Mouse (Mus musculus) midbrain, embryonic 15.5 days (tissue): ENCODE measurements around the gene Olfr571. TPM values are rescaled to one million over a fixed set of nuclear protein-coding genes. Genes with fewer than 3 reads are reported as not detected.

Experiments
- ATAC-seq: fragments of 200-750 bp; cut with Nextera tagmentation; replicated peaks from 2 replicates; pipeline ENCODE4 v1.8.0; 2017; ENCODE audit warnings: moderate TSS enrichment
- H3K27ac ChIP-seq: fragments of 300-500 bp; sonication (generic); 2 replicates; pipeline ENCODE4 v1.5.1; 2015; ENCODE audit warnings: mild to moderate bottlenecking, inconsistent platforms
- H3K27me3 ChIP-seq: fragments of 300-500 bp; sonication (generic); replicated peaks from 2 replicates; pipeline ENCODE4 v1.6.1; 2015; ENCODE audit warnings: inconsistent platforms
- H3K36me3 ChIP-seq: fragments of 300-500 bp; sonication (generic); replicated peaks from 2 replicates; pipeline ENCODE4 v1.6.1; 2015; ENCODE audit warnings: inconsistent platforms
- H3K4me1 ChIP-seq: fragments of 300-500 bp; sonication (generic); 2 replicates; pipeline ENCODE4 v1.6.1; 2015; ENCODE audit warnings: inconsistent platforms
- H3K4me2 ChIP-seq: fragments of 300-500 bp; sonication (generic); 2 replicates; pipeline ENCODE4 v1.6.1; 2015; ENCODE audit warnings: inconsistent platforms, mild to moderate bottlenecking, moderate library complexity
- H3K4me3 ChIP-seq: fragments of 300-500 bp; sonication (generic); 2 replicates; pipeline ENCODE4 v1.5.1; 2015; ENCODE audit warnings: mild to moderate bottlenecking, inconsistent platforms
- H3K9ac ChIP-seq: fragments of 300-500 bp; sonication (generic); 2 replicates; pipeline ENCODE4 v1.6.1; 2015; ENCODE audit warnings: mild to moderate bottlenecking, inconsistent platforms
- H3K9me3 ChIP-seq: fragments of 300-500 bp; sonication (generic); 2 replicates; pipeline ENCODE4 v1.6.1; 2016; ENCODE audit warnings: inconsistent platforms
- WGBS: fragments of 180-500 bp; shearing (Covaris S2); methylation state at CpG from one replicate; pipeline ENCODE4 v1.1.7; 2015; ENCODE audit warnings: mixed read lengths; 5-methylcytosine and 5-hydroxymethylcytosine counted together
- polyA plus RNA-seq: library from polyadenylated mRNA; unstranded; fragments of >200 nt; fragmentation: Nextera tagmentation; extraction: Ambion mirVana; gene quantifications from 2 replicates; pipeline ENCODE4 v1.2.1, GENCODE M21; 2015

Olfr571 gene
- polyA plus RNA-seq, 1 experiment from 2014 or later, result not detected

GRCm38 (mm10) chr7:102915261-102915660, 2.1 kb downstream of the Olfr571 start:
- Histone ChIP-seq H3K9ac (no peak overlapping the region), H3K27me3 (no peaks in the 10 kb centered on the region), H3K27ac (no peak overlapping the region), H3K4me3 (no peak overlapping the region), H3K36me3 (no peaks in the 10 kb centered on the region), H3K4me1 (no peaks in the 10 kb centered on the region), H3K4me2 (no peak overlapping the region), H3K9me3 (no peaks in the 10 kb centered on the region)
- no peak for ATAC-seq
- 59% methylated on average over 1 of the region's 1 CpGs for WGBS

GRCm38 (mm10) chr7:102890782-102891181, 26.6 kb downstream of the Olfr571 start, which contains the start of gene Olfr569:
Gene Olfr569, minus strand, starts transcription at chr7:102890882.
- no peaks in the 10 kb centered on the region for H3K9me3 ChIP-seq
- no peaks in the 10 kb centered on the region for H3K36me3 ChIP-seq
- H3K27me3 ChIP-seq, result no peaks in the 10 kb centered on the region
- WGBS, result 75% methylated on average over 3 of the region's 3 CpGs
- H3K4me3 ChIP-seq, result no peak within 1 kb of the TSS
- no peaks in the 10 kb centered on the region for H3K4me1 ChIP-seq
- ATAC-seq, result no peak
- H3K4me2 ChIP-seq, result no peak within 1 kb of the TSS
- no peak within 1 kb of the TSS for H3K27ac ChIP-seq
- no peak within 1 kb of the TSS for H3K9ac ChIP-seq

- ATAC-seq, result no peak
Observed at GRCm38 (mm10) chr7:102876822-102877221, 40.5 kb downstream of the Olfr571 start, which contains the start of gene Olfr568. Gene Olfr568, plus strand, starts transcription at chr7:102877122.

GRCm38 (mm10) chr7:102858665-102859064, 58.7 kb downstream of the Olfr571 start, which contains the start of gene Olfr566:
Gene Olfr566, minus strand, starts transcription at chr7:102858765.
- no peaks in the 10 kb centered on the region for H3K9me3 ChIP-seq
- H3K27ac ChIP-seq, result no peak within 1 kb of the TSS
- H3K36me3 ChIP-seq, result no peaks in the 10 kb centered on the region
- no peak within 1 kb of the TSS for H3K9ac ChIP-seq
- H3K4me1 ChIP-seq, result no peaks in the 10 kb centered on the region
- 84% methylated on average over 1 of the region's 1 CpGs for WGBS
- H3K4me3 ChIP-seq, result no peak within 1 kb of the TSS
- H3K4me2 ChIP-seq, result no peak within 1 kb of the TSS
- no peaks in the 10 kb centered on the region for H3K27me3 ChIP-seq
- ATAC-seq, result no peak

More at GRCm38 (mm10) chr7:102876822-102877221, 40.5 kb downstream of the Olfr571 start, which contains the start of gene Olfr568:
- no peak within 1 kb of the TSS for H3K4me3 ChIP-seq
- H3K9me3 ChIP-seq, result no peaks in the 10 kb centered on the region
- no peak within 1 kb of the TSS for H3K9ac ChIP-seq
- H3K27me3 ChIP-seq, result no peaks in the 10 kb centered on the region
- no peak within 1 kb of the TSS for H3K27ac ChIP-seq
- no peaks in the 10 kb centered on the region for H3K36me3 ChIP-seq
- H3K4me2 ChIP-seq, result no peak within 1 kb of the TSS
- no peaks in the 10 kb centered on the region for H3K4me1 ChIP-seq

GRCm38 (mm10) chr7:102855807-102856206, 61.5 kb downstream of the Olfr571 start:
- Histone ChIP-seq H3K4me1 (no peaks in the 10 kb centered on the region), H3K9ac (no peak overlapping the region), H3K27ac (no peak overlapping the region), H3K4me3 (no peak overlapping the region), H3K4me2 (no peak overlapping the region), H3K27me3 (no peaks in the 10 kb centered on the region), H3K36me3 (no peaks in the 10 kb centered on the region), H3K9me3 (no peaks in the 10 kb centered on the region)
- no peak for ATAC-seq

Other genes starting within 250 kb of the Olfr571 start
- 6.2 and 8.5 TPM in 2 replicates for gene Trim68, start 230.2 kb downstream of the Olfr571 start, polyA plus RNA-seq
- not detected in 2 replicates for gene Olfr557, start 221.6 kb downstream of the Olfr571 start, polyA plus RNA-seq
- gene Olfr558, start 215.3 kb downstream of the Olfr571 start, polyA plus RNA-seq, result 0.05 TPM in 1 of 2 replicates, not detected in the other
- not detected in 2 replicates for gene Olfr33, start 198.5 kb downstream of the Olfr571 start, polyA plus RNA-seq
- not detected in 2 replicates for gene Olfr559, start 190.0 kb downstream of the Olfr571 start, polyA plus RNA-seq
- gene Olfr560, start 158.2 kb downstream of the Olfr571 start, polyA plus RNA-seq, result not detected in 2 replicates
- gene Olfr78, start 158.1 kb downstream of the Olfr571 start, polyA plus RNA-seq, result 0.09 TPM in 1 of 2 replicates, not detected in the other
- not detected in 2 replicates for gene Olfr561, start 146.3 kb downstream of the Olfr571 start, polyA plus RNA-seq
- not detected in 2 replicates for gene Olfr564, start 114.1 kb downstream of the Olfr571 start, polyA plus RNA-seq
- gene Olfr566, start 58.8 kb downstream of the Olfr571 start, polyA plus RNA-seq, result not detected in 2 replicates
- gene Olfr568, start 40.4 kb downstream of the Olfr571 start, polyA plus RNA-seq, result not detected in 2 replicates
- gene Olfr569, start 26.7 kb downstream of the Olfr571 start, polyA plus RNA-seq, result not detected in 2 replicates
- not detected in 2 replicates for gene Olfr570, start 23.0 kb downstream of the Olfr571 start, polyA plus RNA-seq
- gene Olfr572, start 6.9 kb upstream of the Olfr571 start, polyA plus RNA-seq, result not detected in 2 replicates
- not detected in 2 replicates for gene Olfr573-ps1, start 25.0 kb upstream of the Olfr571 start, polyA plus RNA-seq
- not detected in 2 replicates for gene Olfr574, start 30.9 kb upstream of the Olfr571 start, polyA plus RNA-seq
- not detected in 2 replicates for gene Olfr575, start 41.2 kb upstream of the Olfr571 start, polyA plus RNA-seq
- not detected in 2 replicates for gene Olfr576, start 45.1 kb upstream of the Olfr571 start, polyA plus RNA-seq
- not detected in 2 replicates for gene Olfr577, start 58.4 kb upstream of the Olfr571 start, polyA plus RNA-seq
- not detected in 2 replicates for gene Olfr578, start 71.8 kb upstream of the Olfr571 start, polyA plus RNA-seq
- gene Olfr582, start 120.5 kb upstream of the Olfr571 start, polyA plus RNA-seq, result not detected in 2 replicates
- not detected in 2 replicates for gene Olfr583, start 133.8 kb upstream of the Olfr571 start, polyA plus RNA-seq
- not detected in 2 replicates for gene Olfr584, start 164.3 kb upstream of the Olfr571 start, polyA plus RNA-seq
- not detected in 2 replicates for gene Olfr585, start 180.2 kb upstream of the Olfr571 start, polyA plus RNA-seq
- not detected in 2 replicates for gene Olfr586, start 208.1 kb upstream of the Olfr571 start, polyA plus RNA-seq
- not detected in 2 replicates for gene Olfr588-ps1, start 223.3 kb upstream of the Olfr571 start, polyA plus RNA-seq
- not detected in 2 replicates for gene Olfr589, start 238.8 kb upstream of the Olfr571 start, polyA plus RNA-seq